Mouse (Mus musculus) hindbrain, embryonic 15.5 days (tissue): ENCODE measurements around the gene Maml2. TPM values are rescaled to one million over a fixed set of nuclear protein-coding genes. Genes with fewer than 3 reads are reported as not detected.

ENCODE experiments used
- ATAC-seq: fragments of 200-750 bp; cut with Nextera tagmentation; 2 replicates; pipeline ENCODE4 v1.8.0; 2017; ENCODE audit warnings: low read depth, moderate number of reproducible peaks, moderate TSS enrichment; ENCODE audit not compliant: low FRiP score
- H3K27ac ChIP-seq: fragments of 300-500 bp; sonication (generic); replicated peaks from 2 replicates; pipeline ENCODE4 v1.5.1; 2015; ENCODE audit warnings: mild to moderate bottlenecking, inconsistent platforms
- H3K27me3 ChIP-seq: fragments of 300-500 bp; sonication (generic); 2 replicates; pipeline ENCODE4 v1.6.1; 2015; ENCODE audit warnings: control low read depth, inconsistent platforms
- H3K36me3 ChIP-seq: fragments of 300-500 bp; sonication (generic); 2 replicates; pipeline ENCODE4 v1.6.1; 2015; ENCODE audit warnings: control low read depth, inconsistent platforms
- H3K4me1 ChIP-seq: fragments of 300-500 bp; sonication (generic); replicated peaks from 2 replicates; pipeline ENCODE4 v1.6.1; 2015; ENCODE audit warnings: control low read depth, inconsistent platforms
- H3K4me2 ChIP-seq: fragments of 300-500 bp; sonication (generic); 2 replicates; pipeline ENCODE4 v1.6.1; 2015; ENCODE audit warnings: moderate library complexity, mild to moderate bottlenecking, inconsistent platforms
- H3K4me3 ChIP-seq: fragments of 300-500 bp; sonication (generic); 2 replicates; pipeline ENCODE4 v1.5.1; 2015; ENCODE audit warnings: mild to moderate bottlenecking, inconsistent platforms
- H3K9ac ChIP-seq: fragments of 300-500 bp; sonication (generic); 2 replicates; pipeline ENCODE4 v1.6.1; 2015; ENCODE audit warnings: inconsistent platforms
- H3K9me3 ChIP-seq: fragments of 300-500 bp; sonication (generic); 2 replicates; pipeline ENCODE4 v1.6.1; 2016; ENCODE audit warnings: control low read depth, inconsistent platforms
- WGBS: fragments of 180-500 bp; shearing (Covaris S2); methylation state at CpG from one replicate; pipeline ENCODE4 v1.1.7; 2015; 5-methylcytosine and 5-hydroxymethylcytosine counted together
- polyA plus RNA-seq: library from polyadenylated mRNA; unstranded; fragments of >200 nt; fragmentation: Nextera tagmentation; extraction: Ambion mirVana; gene quantifications from 2 replicates; pipeline ENCODE4 v1.2.1, GENCODE M21; 2015

Gene Maml2
- polyA plus RNA-seq, 1 experiment from 2014 or later = 11.2 TPM

DNA sequence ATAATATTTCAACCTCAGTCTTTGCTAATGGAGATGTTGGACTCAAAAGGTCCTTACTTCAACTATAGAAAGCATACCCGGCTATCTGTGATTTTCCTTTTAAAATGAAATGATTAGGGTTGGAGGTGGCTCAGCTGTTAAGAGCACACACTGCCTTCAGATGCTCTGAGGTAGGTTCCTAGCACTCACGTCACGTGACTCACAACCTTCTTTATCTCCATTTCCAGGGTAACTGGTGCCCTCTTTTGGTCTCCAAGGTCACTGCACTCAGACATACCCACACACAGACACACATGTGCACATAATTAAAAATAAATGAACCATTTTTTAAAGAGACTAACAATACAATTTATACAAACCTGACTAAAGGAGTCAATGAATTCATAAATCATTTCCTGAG lies 275.1 kb downstream of the Maml2 start:
- Histone ChIP-seq H3K27me3 (no peaks in the 10 kb centered on the region), H3K4me1 (0 out of 2 replicates have a peak, but pooled peaks cover 5% of the 10 kb centered on the region), H3K27ac (no peak overlapping the region), H3K9me3 (no peaks in the 10 kb centered on the region), H3K4me3 (no peak overlapping the region), H3K4me2 (no peak overlapping the region), H3K9ac (no peak overlapping the region), H3K36me3 (no peaks in the 10 kb centered on the region)
- no peak for ATAC-seq
- WGBS = 98% methylated on average over 3 of the region's 3 CpGs

DNA sequence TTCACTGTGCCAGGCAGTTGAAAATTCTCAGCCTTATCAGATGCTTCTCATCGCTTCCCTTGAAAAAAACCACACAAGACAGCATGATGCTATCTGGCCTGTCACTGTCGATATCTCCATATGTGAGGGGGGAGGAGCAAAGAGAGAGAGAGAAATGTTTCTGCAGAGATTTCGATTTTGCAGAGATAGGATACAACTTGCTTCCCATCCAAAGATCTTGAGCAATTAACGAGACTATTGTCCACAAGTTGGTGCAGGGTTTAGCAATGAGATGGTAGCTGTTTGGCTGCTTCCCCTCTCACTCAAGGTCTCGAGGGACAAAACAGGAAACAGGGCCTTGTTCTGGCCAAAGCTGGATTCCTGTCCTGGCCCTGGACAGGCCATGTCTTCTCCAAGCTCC lies 276.3 kb downstream of the Maml2 start:
- 81% methylated on average over 5 of the region's 5 CpGs for WGBS
- no peaks in the 10 kb centered on the region for H3K36me3 ChIP-seq
- no peak for ATAC-seq
- no peak overlapping the region for H3K4me2 ChIP-seq
- no peaks in the 10 kb centered on the region for H3K27me3 ChIP-seq
- no peaks in the 10 kb centered on the region for H3K9me3 ChIP-seq
- no peak overlapping the region for H3K9ac ChIP-seq
- no peak overlapping the region for H3K27ac ChIP-seq
- H3K4me1 ChIP-seq = 0 out of 2 replicates have a peak, but pooled peaks cover 5% of the 10 kb centered on the region
- H3K4me3 ChIP-seq = no peak overlapping the region

DNA sequence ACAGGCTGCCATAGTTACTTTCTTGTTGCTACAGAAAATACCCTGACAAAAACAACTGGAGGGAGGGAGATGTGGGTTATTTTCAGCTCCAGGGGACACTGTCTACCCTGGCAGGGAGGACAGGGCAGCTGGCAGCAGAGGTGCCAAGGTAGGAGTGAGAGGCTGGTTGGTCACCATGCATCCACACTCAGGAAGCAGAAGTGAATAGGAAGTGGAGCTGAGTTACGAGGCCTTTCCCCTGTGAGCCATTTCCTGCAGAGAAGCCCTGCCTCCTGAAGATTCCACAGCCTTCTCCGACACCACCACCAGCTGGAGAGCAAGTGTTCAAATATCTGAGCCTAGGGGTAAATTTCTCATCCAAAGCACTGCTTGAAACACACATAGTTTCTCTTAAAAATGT lies 277.2 kb downstream of the Maml2 start:
- Histone ChIP-seq H3K4me3 (no peak overlapping the region), H3K9ac (no peak overlapping the region), H3K36me3 (no peaks in the 10 kb centered on the region), H3K4me1 (0 out of 2 replicates have a peak, but pooled peaks cover 5% of the 10 kb centered on the region), H3K9me3 (no peaks in the 10 kb centered on the region), H3K27ac (no peak overlapping the region; the same call in 1 of the 2 replicates), H3K4me2 (no peak overlapping the region), H3K27me3 (no peaks in the 10 kb centered on the region)
- no peak for ATAC-seq
- WGBS = 56% methylated on average over 2 of the region's 2 CpGs

DNA sequence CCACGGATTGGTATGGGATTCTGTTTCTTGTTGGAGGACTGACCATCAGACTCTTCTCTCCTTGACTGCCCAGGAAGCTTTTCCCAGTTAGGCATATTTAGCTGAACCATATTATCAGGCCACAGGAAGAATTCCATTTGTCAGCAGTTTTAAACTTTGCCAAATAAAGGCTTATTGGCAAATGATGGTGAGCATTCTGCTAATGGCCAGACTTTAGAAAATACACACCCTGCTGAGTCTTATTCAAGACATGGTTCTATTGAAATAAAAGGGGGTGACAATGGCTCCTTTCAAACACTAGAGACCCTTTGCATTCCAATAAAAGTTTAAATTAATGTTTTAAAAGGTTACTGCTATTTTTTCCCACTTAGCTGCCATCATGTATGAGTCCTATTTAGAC lies 279.4 kb downstream of the Maml2 start:
- Histone ChIP-seq H3K27me3 (no peaks in the 10 kb centered on the region), H3K4me3 (no peak overlapping the region), H3K9me3 (no peaks in the 10 kb centered on the region), H3K4me2 (no peak overlapping the region), H3K27ac (no peak overlapping the region), H3K4me1 (0 out of 2 replicates have a peak, but pooled peaks cover 5% of the 10 kb centered on the region), H3K9ac (no peak overlapping the region), H3K36me3 (no peaks in the 10 kb centered on the region)
- ATAC-seq = no peak
- 62% methylated on average over 1 of the region's 1 CpGs for WGBS

DNA sequence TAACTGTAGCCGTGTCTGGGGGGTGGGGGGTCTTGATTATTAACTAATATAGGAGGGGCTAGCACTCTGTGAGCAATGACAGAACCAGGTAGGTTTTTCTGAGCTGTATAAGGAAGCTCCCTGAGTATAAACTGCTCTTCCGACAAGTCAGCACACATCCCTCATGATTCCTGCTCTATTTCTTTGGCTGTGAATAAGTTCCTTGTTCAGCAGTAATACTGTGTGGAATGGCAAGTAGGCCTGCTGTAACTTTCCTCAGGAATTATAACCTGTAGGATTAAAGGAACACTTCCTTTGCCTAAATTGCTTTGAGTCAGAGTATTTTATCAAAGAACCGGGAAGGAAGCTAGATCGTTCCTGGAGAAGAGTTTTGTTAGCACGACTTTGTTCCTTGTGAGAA lies 283.4 kb downstream of the Maml2 start:
- Histone ChIP-seq H3K4me3 (no peak overlapping the region), H3K27ac (no peak overlapping the region), H3K4me1 (peaks cover 8% of the 10 kb centered on the region), H3K9ac (no peak overlapping the region), H3K27me3 (no peaks in the 10 kb centered on the region), H3K4me2 (no peak overlapping the region), H3K36me3 (no peaks in the 10 kb centered on the region), H3K9me3 (no peaks in the 10 kb centered on the region)
- no peak for ATAC-seq
- 85% methylated on average over 5 of the region's 5 CpGs for WGBS

DNA sequence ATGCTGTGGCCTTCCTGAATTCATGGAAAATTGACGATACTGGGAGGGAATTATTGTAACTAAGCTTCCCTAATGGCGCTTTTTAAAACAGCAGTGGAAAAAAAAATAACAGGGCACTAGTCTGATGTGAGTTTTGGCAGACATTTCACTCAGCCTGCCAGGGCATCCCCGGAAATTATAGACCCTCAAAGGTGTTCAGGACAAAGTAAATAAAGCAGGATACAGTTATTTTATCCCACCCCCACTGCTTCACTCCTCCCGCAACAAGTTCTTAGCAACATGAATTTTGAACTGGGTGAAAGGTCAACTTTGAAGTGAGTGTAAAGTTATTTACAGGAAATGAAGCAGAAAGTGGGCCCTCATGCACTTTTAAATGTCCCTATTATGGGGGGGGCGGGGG lies 286.2 kb downstream of the Maml2 start:
- Histone ChIP-seq H3K27ac (0 out of 2 replicates have a peak overlapping the region, but pooled peaks have one; percentile 34), H3K4me1 (peaks cover 20% of the 10 kb centered on the region), H3K9me3 (no peaks in the 10 kb centered on the region), H3K27me3 (no peaks in the 10 kb centered on the region), H3K9ac (no peak overlapping the region), H3K4me3 (no peak overlapping the region), H3K4me2 (no peak overlapping the region), H3K36me3 (no peaks in the 10 kb centered on the region)
- 41% methylated on average over 5 of the region's 5 CpGs for WGBS
- ATAC-seq = no peak

DNA sequence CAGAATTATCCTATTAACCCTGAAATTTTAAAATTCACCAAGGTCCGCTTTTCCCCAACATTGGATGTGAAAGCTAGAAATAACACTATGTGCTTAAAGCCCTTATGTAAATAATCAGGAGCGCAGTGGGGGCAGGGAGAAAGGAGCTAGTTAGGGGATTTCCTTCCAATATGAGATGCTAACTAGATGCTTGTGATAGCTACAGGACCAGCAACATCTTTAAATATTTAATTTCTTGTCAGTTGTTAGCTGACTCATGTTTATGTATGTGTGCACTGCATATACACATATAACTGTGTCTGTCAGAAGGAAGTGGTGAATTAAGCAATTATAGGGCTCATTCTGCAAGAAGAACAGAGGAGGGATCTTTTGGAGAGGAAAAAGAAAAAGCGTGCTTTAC lies 286.7 kb downstream of the Maml2 start:
- Histone ChIP-seq H3K4me1 (peaks cover 20% of the 10 kb centered on the region), H3K9me3 (no peaks in the 10 kb centered on the region), H3K4me3 (no peak overlapping the region), H3K36me3 (no peaks in the 10 kb centered on the region), H3K9ac (no peak overlapping the region), H3K4me2 (no peak overlapping the region), H3K27me3 (no peaks in the 10 kb centered on the region), H3K27ac (no peak overlapping the region)
- ATAC-seq = no peak
- 76% methylated on average over 3 of the region's 3 CpGs for WGBS

DNA sequence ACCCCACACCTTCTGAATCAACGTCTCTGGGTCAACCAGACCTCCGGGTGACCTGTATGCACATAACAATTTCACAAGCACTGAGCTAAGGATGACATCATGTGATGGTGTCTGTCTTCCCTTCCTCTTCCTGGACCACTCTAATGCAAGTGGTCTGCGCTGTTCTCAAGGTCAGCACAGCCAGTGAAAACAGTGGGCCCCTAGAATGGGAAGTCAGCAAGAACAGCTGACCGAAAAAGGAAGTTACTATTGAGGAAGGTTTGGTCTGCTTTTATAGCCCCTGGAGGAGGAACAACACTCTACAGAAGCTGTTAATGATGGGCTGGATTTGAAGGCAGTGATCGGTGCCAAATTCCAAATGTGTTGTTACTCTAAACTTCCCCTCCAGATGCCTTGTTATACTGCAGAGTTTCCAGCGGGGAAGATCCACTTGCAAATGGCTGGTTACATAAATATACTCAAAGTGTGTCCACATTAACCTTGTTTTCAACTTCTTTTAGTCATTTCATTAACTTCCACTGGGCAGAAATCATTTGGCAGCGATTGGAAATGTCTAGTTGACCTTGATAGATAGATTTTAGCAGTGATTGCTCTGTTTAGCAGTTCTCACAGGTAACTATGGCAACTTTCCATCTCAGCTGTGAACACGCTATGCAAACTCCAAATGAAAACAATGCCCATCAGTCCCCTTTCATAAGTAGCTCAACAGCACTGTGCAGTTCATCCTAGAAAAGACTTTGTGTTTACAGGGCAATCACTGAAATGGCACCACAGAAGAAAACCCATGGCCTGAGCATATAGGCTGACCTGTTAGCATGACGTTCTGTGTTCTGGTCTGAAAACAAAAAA lies 289.6 kb downstream of the Maml2 start:
- no peak overlapping the region for H3K4me2 ChIP-seq
- 52% methylated on average over 9 of the region's 9 CpGs for WGBS
- H3K9ac ChIP-seq = no peak overlapping the region
- H3K9me3 ChIP-seq = no peaks in the 10 kb centered on the region
- no peak overlapping the region for H3K4me3 ChIP-seq
- peak overlapping the region; percentile 41 for H3K27ac ChIP-seq
- peak; percentile 61; the same call in 1 of the 2 replicates for ATAC-seq
- no peaks in the 10 kb centered on the region for H3K27me3 ChIP-seq
- H3K36me3 ChIP-seq = no peaks in the 10 kb centered on the region
- H3K4me1 ChIP-seq = peaks cover 20% of the 10 kb centered on the region

DNA sequence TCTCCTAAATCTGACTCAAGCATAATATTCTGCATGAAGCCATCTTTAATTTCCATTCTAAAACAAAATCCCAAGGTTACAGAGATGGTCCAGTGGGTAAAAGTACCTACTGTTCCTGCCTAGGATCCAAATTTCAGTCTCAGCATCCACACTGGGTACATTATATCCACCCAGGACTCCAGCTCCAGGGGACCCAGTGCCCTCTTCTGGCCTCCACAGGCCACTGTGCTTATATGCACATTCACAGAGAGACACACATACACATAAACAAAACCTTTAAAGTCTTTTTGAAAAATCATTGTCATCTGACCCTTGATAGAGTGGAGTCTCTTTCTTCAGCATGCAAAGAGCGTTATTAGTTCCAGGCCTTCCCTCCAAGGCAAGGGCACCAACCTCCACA lies 291.0 kb downstream of the Maml2 start:
- no peak overlapping the region for H3K9ac ChIP-seq
- no peak overlapping the region for H3K27ac ChIP-seq
- H3K4me3 ChIP-seq = no peak overlapping the region
- no peaks in the 10 kb centered on the region for H3K36me3 ChIP-seq
- peaks cover 20% of the 10 kb centered on the region for H3K4me1 ChIP-seq
- 100% methylated on average over 1 of the region's 1 CpGs for WGBS
- ATAC-seq = no peak
- no peaks in the 10 kb centered on the region for H3K27me3 ChIP-seq
- no peaks in the 10 kb centered on the region for H3K9me3 ChIP-seq
- no peak overlapping the region for H3K4me2 ChIP-seq

DNA sequence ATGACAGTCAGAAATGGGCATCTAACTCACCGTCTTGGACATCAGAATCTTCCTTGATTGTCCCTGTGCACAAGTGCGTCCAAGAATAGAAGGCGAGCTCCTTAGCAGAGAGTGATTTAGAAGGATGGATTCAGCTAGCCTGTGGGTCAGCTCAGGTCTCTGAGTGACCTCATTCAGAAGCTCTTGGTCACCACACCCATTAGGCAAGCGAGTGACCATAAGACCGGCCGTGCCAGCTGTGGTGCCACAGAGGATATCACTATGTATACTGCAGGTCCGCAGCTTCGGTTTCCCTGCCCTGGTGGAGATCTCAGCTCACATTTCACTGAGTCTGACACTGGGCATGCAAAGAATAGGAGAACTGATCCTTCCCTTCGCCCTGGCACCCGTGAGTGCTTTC lies 294.9 kb downstream of the Maml2 start:
- ATAC-seq = no peak
- no peak overlapping the region for H3K4me2 ChIP-seq
- 87% methylated on average over 10 of the region's 10 CpGs for WGBS
- H3K4me3 ChIP-seq = no peak overlapping the region
- H3K9me3 ChIP-seq = no peaks in the 10 kb centered on the region
- no peak overlapping the region for H3K27ac ChIP-seq
- 0 out of 2 replicates have a peak, but pooled peaks cover 6% of the 10 kb centered on the region for H3K4me1 ChIP-seq
- no peaks in the 10 kb centered on the region for H3K27me3 ChIP-seq
- H3K9ac ChIP-seq = no peak overlapping the region
- H3K36me3 ChIP-seq = no peaks in the 10 kb centered on the region

DNA sequence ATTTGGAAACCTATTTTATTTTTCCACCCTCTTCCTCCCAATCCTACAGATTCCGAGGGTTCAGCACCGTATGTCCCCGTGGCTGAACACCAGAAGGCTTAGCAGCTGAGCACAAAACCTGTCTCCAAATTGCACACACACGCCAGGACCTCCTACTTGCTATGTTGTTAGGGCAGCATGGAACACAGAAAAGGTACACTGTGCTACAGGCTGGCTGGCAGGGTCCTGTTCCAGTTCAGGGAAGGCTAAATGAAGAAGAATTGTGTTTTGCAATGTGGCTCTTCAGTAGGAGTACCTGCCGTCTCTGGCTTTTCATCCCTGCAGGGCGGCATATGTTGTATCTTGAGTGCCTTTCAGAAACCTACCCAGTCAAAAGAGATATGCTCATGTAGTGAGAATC lies 300.0 kb downstream of the Maml2 start:
- H3K27ac ChIP-seq = no peak overlapping the region
- H3K4me1 ChIP-seq = 0 out of 2 replicates have a peak, but pooled peaks cover 6% of the 10 kb centered on the region
- no peaks in the 10 kb centered on the region for H3K36me3 ChIP-seq
- no peak overlapping the region for H3K4me2 ChIP-seq
- WGBS = 84% methylated on average over 6 of the region's 6 CpGs
- ATAC-seq = no peak
- H3K27me3 ChIP-seq = no peaks in the 10 kb centered on the region
- H3K9ac ChIP-seq = no peak overlapping the region
- no peaks in the 10 kb centered on the region for H3K9me3 ChIP-seq
- H3K4me3 ChIP-seq = no peak overlapping the region

DNA sequence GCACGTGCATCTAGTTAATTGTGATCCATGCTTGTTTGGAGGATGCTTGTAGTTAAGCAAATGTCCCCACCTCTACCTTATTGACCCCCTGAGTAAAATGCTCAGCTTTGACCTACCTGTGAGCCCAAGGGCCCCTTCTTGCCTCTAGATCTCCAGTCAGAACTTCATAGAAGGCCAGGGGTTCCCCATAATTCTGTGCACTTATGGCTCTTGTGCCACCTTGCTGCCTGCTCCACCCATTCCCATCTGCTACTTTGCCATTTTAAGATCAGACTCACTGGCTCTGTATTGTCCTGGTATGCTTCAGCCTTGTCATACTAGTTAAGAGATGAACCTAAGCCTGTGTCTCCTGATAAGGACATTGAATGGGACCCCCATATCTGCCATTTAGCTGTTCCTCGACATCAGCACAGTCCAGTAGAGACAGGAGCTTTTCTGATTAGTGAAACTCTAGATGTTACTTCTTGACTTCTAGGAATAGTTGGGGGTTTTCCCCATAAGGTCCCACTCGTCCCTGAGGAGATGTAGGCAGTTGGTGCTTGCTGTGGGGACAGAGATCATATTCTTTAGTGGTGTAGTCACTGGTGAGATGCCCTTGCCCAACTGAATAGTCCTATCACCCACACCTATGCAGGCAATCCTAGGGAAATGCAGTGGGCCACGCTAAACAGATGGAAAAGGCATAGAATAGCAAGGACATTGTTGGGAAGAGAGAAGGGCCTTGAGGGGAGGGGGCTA lies 301.0 kb downstream of the Maml2 start:
- ATAC-seq = no peak
- 87% methylated on average over 4 of the region's 4 CpGs for WGBS
- no peak overlapping the region for H3K27ac ChIP-seq
- H3K9me3 ChIP-seq = no peaks in the 10 kb centered on the region
- H3K4me3 ChIP-seq = no peak overlapping the region
- H3K27me3 ChIP-seq = no peaks in the 10 kb centered on the region
- H3K4me2 ChIP-seq = no peak overlapping the region
- H3K36me3 ChIP-seq = no peaks in the 10 kb centered on the region
- H3K9ac ChIP-seq = no peak overlapping the region
- H3K4me1 ChIP-seq = 0 out of 2 replicates have a peak, but pooled peaks cover 6% of the 10 kb centered on the region
